Mouse (Mus musculus): ENCODE data around the gene 2310007B03Rik.
"Not testable (repeated sequence)": the region's sequence is repeated elsewhere in the genome, so short reads cannot be mapped to it uniquely, and the experiment has no call there.

Gene 2310007B03Rik

GRCm38 (mm10) chr1:93160501-93161133 lies at the start of gene 2310007B03Rik:
Gene 2310007B03Rik (minus strand): TSS chr1:93160948.
- no peak for DNase-seq (ENCODE audit: extremely low spot score)

GRCm38 (mm10) chr1:93210213-93210641 lies 49.5 kb upstream of the 2310007B03Rik start:
- DNase-seq (ENCODE audit: extremely low spot score), result no peak

GRCm38 (mm10) chr1:93207536-93208064 lies 46.9 kb upstream of the 2310007B03Rik start:
- no peak for DNase-seq (ENCODE audit: extremely low spot score)

DNA sequence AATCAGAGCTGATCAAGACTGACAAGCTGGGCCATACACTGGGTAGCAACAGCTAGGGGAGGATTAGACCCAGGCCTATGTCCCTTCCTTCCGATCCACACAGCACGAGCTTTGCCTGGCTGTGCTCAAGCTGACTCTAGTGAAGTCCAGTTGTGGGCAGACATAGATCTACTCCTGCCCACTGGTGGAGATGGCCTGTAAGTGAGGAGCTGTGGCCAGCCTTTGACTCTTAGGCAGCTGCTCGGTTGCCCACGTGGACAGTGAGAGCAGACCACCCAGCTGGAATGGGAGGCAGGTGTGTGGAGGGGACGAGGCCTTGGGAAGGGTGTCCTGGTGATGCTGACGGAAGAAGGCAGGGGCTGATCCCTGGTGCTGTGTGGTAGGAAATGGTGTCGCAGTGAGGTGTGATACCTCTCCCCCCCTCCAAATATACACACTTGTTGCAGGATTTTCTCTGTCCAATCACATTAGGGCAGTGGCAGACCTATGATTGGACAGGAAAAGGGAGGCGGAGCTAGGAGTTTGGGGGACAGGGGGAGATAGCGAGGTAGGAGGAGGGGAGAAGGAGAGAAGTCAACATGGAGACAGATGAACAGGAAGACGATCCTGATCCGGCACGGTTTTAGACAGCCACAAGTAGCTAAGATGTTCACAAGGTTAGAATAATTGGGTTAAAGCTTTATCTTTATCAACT lies 45.7 kb upstream of the 2310007B03Rik start:
- no peak for DNase-seq (ENCODE audit: extremely low spot score)

GRCm38 (mm10) chr1:93197916-93198315 lies 37.2 kb upstream of the 2310007B03Rik start:
- no peak for DNase-seq (ENCODE audit: extremely low spot score)

- not testable (repeated sequence) for DNase-seq (ENCODE audit: extremely low spot score)
Observed at GRCm38 (mm10) chr1:93197454-93197853, 36.7 kb upstream of the 2310007B03Rik start.

DNA sequence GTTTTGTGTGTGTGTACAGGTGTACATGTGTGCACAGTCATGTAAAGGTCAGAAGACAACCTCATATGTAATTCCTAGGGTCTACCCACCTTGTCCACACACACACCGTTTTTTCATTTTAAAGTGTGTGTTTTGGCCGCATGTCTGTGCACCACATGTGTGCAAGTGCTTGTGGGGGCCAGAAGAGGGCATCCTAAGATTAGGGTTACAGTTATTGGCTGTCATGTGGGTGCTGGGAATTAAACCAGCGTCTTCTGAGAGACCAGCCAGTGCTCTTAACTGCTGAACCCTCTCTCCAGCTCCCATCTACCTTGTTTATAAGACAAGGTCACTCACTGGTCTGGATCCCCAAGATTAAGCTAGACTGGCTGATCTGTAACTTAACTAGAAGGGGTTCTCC lies 34.2 kb upstream of the 2310007B03Rik start:
- DNase-seq (ENCODE audit: extremely low spot score), result no peak

GRCm38 (mm10) chr1:93190726-93191305 lies 30.1 kb upstream of the 2310007B03Rik start:
- peak; percentile 28 for DNase-seq (ENCODE audit: extremely low spot score)

GRCm38 (mm10) chr1:93184071-93184828 lies 23.5 kb upstream of the 2310007B03Rik start:
- DNase-seq (ENCODE audit: extremely low spot score), result no peak

GRCm38 (mm10) chr1:93182281-93182680 lies 21.5 kb upstream of the 2310007B03Rik start:
- no peak for DNase-seq (ENCODE audit: extremely low spot score)

DNA sequence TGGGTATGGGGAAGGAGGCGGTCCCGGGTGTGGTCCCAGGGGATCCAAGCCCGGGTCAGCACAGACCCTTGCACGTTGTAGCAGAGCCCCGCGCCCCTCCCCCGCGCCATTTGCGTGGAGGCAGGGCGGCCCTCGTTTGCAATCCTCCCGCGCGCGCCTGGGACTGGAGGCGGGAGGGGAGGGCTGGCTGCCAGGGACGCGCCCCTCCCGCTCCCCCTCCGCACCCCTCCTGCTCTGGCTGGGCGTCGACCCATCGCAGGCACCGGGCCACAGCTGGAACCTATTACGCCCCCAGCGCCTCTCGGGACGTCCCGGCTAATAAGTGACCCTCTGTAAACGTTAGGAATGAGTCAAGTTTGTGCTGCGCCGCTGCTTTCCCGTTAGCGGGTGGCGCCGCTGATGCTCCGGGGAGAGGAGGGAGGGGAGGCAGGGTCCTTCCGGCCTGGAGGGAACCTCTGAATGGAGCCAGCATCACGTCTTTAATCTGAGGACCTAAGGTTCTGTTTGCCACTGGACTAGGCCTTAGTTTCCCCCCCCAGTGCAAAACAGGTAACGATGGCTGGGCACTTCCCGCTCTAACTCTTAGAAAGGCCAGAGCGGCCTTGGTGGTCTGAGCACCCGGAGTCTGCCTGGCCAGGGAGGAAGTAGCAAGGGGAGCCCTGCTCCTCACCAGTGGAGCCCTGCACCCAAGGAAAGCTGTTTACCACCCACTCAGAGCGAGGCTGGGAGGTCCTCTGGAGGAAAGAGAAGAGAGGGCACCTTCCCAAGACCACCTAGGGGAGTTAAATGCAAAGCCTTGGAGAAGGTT lies 16.0 kb upstream of the 2310007B03Rik start:
- peak; percentile 79 for DNase-seq (ENCODE audit: extremely low spot score)

GRCm38 (mm10) chr1:93175849-93176248 lies 15.1 kb upstream of the 2310007B03Rik start:
- peak; percentile 35 for DNase-seq (ENCODE audit: extremely low spot score)

DNA sequence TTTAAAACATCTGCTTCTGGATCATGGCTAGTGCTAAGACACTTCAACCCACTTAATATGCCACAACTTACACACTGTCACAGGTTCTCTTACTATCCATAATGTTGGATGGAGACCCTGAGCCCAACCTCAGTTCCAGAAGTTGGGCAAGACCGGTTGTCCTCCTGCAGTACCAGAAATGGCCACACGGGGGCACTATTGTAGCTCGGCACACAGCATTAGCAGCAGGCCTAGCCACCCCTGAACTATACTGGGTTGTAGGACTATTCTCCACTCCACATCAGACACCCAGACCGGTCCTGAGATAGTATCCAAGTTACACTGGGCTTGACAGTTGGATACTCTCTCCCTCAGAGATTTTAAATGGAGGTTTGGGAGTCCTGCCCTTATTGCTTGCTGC lies 13.7 kb upstream of the 2310007B03Rik start:
- peak; percentile 92 for DNase-seq (ENCODE audit: extremely low spot score)

- DNase-seq (ENCODE audit: extremely low spot score), result no peak
Observed at GRCm38 (mm10) chr1:93173665-93174064, 12.9 kb upstream of the 2310007B03Rik start.

- DNase-seq (ENCODE audit: extremely low spot score), result no peak
Observed at GRCm38 (mm10) chr1:93168295-93168775, 7.6 kb upstream of the 2310007B03Rik start, which contains the start of gene Crocc2. Gene Crocc2 (plus strand): TSS chr1:93168725.

- no peak for DNase-seq (ENCODE audit: extremely low spot score)
Observed at GRCm38 (mm10) chr1:93166346-93167079, 5.8 kb upstream of the 2310007B03Rik start.

DNA sequence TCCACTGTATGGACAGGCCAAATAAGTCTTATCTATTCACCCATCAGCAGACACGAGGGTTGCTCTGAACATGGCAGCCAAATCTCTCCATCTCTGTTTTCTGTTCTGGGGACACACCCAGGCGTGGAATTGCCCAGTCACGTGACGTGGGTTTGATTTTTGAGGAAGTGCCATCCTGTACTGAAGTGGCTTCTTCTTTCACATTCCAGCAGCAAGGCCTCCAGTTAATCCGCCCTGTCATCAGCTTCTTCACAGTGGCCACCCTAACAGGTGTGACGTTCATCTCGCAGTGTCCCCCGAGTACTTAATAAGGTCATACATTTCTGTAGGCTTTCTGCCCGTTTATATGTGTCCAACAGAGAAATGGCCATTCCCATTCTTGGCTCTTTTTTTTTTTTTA lies 4.7 kb upstream of the 2310007B03Rik start:
- no peak for DNase-seq (ENCODE audit: extremely low spot score)

GRCm38 (mm10) chr1:93162588-93162987 lies 1.8 kb upstream of the 2310007B03Rik start:
- no peak for DNase-seq (ENCODE audit: extremely low spot score)

- no peak for DNase-seq (ENCODE audit: extremely low spot score)
Observed at GRCm38 (mm10) chr1:93161921-93162320, 1.2 kb upstream of the 2310007B03Rik start.

GRCm38 (mm10) chr1:93161350-93161749 lies 602 bp upstream of the 2310007B03Rik start:
- DNase-seq (ENCODE audit: extremely low spot score), result no peak

Data from embryo, embryonic 9.5 days (tissue).